Mouse (Mus musculus): Measurements from ENCODE around the gene Cfap52. TPM values are rescaled to one million over a fixed set of nuclear protein-coding genes. Genes with fewer than 3 reads are reported as not detected.
A peak's percentile ranks its signal among the peaks of the same experiment; 100 is the strongest.

Cfap52 gene
- 4.0 and 6.1 TPM in 2 replicates for polyA plus RNA-seq (2015; fragmentation: Nextera tagmentation; extraction: Ambion mirVana)

GRCm38 (mm10) chr11:67965242-67965883, at the start of gene Cfap52:
Gene Cfap52 (minus strand): TSS chr11:67965651.
- H3K9me3 ChIP-seq = no peaks in the 10 kb centered on the region
- peak; percentile 53; the same call in 1 of the 2 replicates for ATAC-seq (ENCODE audit: borderline replicate concordance, extremely low read depth, low FRiP score, low TSS enrichment)
- H3K9ac ChIP-seq = peak within 1 kb of the TSS; percentile 78
- peak within 1 kb of the TSS; percentile 64 for H3K4me3 ChIP-seq
- H3K36me3 ChIP-seq = 0 out of 2 replicates have a peak, but pooled peaks cover 4% of the 10 kb centered on the region
- H3K4me2 ChIP-seq = peak within 1 kb of the TSS; percentile 68
- peak within 1 kb of the TSS; percentile 21 for H3K27ac ChIP-seq
- 7% methylated on average over 15 of the region's 15 CpGs for WGBS
- no peaks in the 10 kb centered on the region for H3K27me3 ChIP-seq
- peaks cover 20% of the 10 kb centered on the region for H3K4me1 ChIP-seq

DNA sequence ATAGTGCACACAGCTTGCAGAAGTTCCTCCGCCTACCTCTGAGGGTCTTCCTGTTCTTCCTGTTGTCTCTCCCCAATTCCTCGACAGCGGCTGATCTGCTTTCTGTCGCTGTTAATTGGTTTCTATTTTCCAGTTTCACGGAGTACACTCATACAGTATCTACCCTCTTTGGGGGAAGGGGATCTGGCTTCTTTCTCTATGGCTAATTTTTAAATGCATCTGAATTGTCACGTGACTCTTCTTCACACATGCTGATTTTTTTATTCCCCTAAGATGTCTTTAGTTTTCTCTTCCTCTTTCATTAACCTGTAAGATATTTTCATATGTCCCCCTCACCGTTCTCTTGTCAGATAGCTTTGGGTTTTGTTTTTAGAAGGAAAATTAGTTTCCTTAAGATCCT, 46.8 kb upstream of the Cfap52 start:
- Histone ChIP-seq H3K4me2 (no peak overlapping the region), H3K4me1 (no peaks in the 10 kb centered on the region), H3K4me3 (no peak overlapping the region), H3K36me3 (no peaks in the 10 kb centered on the region), H3K27ac (no peak overlapping the region), H3K9me3 (no peaks in the 10 kb centered on the region), H3K9ac (no peak overlapping the region), H3K27me3 (no peaks in the 10 kb centered on the region)
- 80% methylated on average over 7 of the region's 7 CpGs for WGBS
- ATAC-seq (ENCODE audit: borderline replicate concordance, extremely low read depth, low FRiP score, low TSS enrichment) = no peak

- Histone ChIP-seq H3K9ac (no peak overlapping the region), H3K4me3 (no peak overlapping the region), H3K4me2 (no peak overlapping the region), H3K36me3 (no peaks in the 10 kb centered on the region), H3K4me1 (peaks cover 15% of the 10 kb centered on the region), H3K27ac (no peak overlapping the region), H3K27me3 (no peaks in the 10 kb centered on the region), H3K9me3 (no peaks in the 10 kb centered on the region)
- 56% methylated on average over 5 of the region's 5 CpGs for whole genome bisulfite sequencing
- ATAC-seq (ENCODE audit: borderline replicate concordance, extremely low read depth, low FRiP score, low TSS enrichment) = no peak
Observed at GRCm38 (mm10) chr11:68009377-68009776, 43.9 kb upstream of the Cfap52 start.

GRCm38 (mm10) chr11:68007645-68008044, 42.2 kb upstream of the Cfap52 start:
- WGBS = 40% methylated on average over 6 of the region's 6 CpGs
- H3K27ac ChIP-seq = no peak overlapping the region
- no peak overlapping the region for H3K4me3 ChIP-seq
- no peaks in the 10 kb centered on the region for H3K36me3 ChIP-seq
- H3K4me1 ChIP-seq = peaks cover 15% of the 10 kb centered on the region
- no peak overlapping the region for H3K9ac ChIP-seq
- no peaks in the 10 kb centered on the region for H3K27me3 ChIP-seq
- no peak overlapping the region for H3K4me2 ChIP-seq
- no peaks in the 10 kb centered on the region for H3K9me3 ChIP-seq
- ATAC-seq (ENCODE audit: borderline replicate concordance, extremely low read depth, low FRiP score, low TSS enrichment) = no peak

DNA sequence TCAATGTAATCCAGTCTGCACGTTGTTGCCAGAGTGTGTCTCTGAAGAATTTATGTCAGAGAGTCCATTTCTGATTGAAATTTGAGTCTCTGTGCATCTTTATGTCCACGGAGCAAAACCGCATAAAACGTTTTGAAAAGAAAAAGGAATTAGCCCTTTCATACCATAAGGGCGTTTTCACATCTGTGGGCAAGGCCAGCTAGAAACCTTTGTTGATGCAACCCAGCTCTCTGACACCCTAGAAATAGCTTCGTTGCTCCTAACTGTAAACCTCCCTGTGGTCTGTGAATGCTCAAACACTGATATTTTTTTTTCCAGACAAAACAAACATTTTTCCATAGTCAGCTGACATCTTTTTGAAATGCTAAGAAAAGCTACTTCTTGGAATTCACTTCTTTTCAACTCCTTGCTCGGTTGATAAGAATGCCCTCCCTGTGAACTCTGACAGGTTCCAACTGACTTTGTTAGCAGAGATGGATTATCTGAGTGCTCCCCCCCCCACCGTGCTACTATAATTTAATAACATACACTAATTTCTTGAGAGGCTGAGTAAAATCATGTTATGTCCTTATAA, 40.9 kb upstream of the Cfap52 start:
- H3K27ac ChIP-seq = peak overlapping the region; percentile 1; the same call in 1 of the 2 replicates
- WGBS = 10% methylated on average over 8 of the region's 8 CpGs
- peaks cover 15% of the 10 kb centered on the region for H3K4me1 ChIP-seq
- H3K9me3 ChIP-seq = no peaks in the 10 kb centered on the region
- H3K4me3 ChIP-seq = no peak overlapping the region
- H3K4me2 ChIP-seq = no peak overlapping the region
- no peaks in the 10 kb centered on the region for H3K27me3 ChIP-seq
- no peak for ATAC-seq (ENCODE audit: borderline replicate concordance, extremely low read depth, low FRiP score, low TSS enrichment)
- no peaks in the 10 kb centered on the region for H3K36me3 ChIP-seq
- no peak overlapping the region for H3K9ac ChIP-seq

- Histone ChIP-seq H3K27ac (no peak overlapping the region), H3K27me3 (no peaks in the 10 kb centered on the region), H3K9ac (no peak overlapping the region), H3K4me2 (no peak overlapping the region), H3K4me1 (peaks cover 15% of the 10 kb centered on the region), H3K4me3 (no peak overlapping the region), H3K36me3 (no peaks in the 10 kb centered on the region), H3K9me3 (no peaks in the 10 kb centered on the region)
- 19% methylated on average over 6 of the region's 6 CpGs for WGBS
- ATAC-seq (ENCODE audit: borderline replicate concordance, extremely low read depth, low FRiP score, low TSS enrichment) = no peak; the same call in 1 of the 2 replicates
Observed at GRCm38 (mm10) chr11:68004191-68004590, 38.7 kb upstream of the Cfap52 start.

DNA sequence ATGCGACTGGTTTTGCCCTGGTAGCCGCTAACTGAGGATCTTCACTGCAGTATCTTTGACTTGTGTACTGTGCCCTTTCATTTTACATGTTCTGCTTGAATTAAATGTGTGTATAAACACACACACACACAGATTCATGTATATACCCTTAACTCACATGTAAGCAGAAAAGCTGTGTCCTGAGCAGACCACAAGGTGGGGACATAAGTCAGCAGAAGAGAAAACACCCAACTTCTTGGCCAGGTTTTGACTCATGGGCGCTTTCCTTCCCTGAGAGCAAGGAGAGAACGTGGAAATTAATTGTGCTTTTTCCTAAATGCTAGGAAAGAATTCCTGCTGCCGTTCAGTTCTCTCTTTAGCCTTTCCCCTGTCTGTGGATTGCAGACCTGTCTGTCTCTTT, 34.2 kb upstream of the Cfap52 start:
- no peaks in the 10 kb centered on the region for H3K27me3 ChIP-seq
- H3K4me1 ChIP-seq = no peaks in the 10 kb centered on the region
- H3K4me3 ChIP-seq = no peak overlapping the region
- ATAC-seq (ENCODE audit: borderline replicate concordance, extremely low read depth, low FRiP score, low TSS enrichment) = no peak
- WGBS = 67% methylated on average over 5 of the region's 5 CpGs
- H3K9me3 ChIP-seq = no peaks in the 10 kb centered on the region
- H3K36me3 ChIP-seq = no peaks in the 10 kb centered on the region
- no peak overlapping the region for H3K27ac ChIP-seq
- no peak overlapping the region for H3K4me2 ChIP-seq
- no peak overlapping the region for H3K9ac ChIP-seq

DNA sequence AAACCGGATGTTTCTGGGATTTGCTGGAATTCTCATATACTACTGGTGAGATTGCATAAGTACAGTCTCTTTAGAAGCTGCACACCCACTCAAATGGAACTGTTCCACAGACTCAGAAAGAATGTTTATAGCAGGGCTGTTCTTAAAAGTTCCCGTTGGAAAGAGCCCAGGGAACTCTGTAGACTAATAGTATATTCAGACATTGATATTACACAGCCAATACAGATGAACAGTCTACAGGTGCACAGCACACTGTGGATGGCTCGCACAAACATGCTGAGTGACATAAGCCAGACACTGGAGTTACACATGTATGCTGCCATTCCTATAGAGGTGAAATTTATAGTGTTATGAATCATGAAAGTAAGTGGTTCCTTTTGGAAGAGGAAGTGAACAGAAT, 33.5 kb upstream of the Cfap52 start:
- ATAC-seq (ENCODE audit: borderline replicate concordance, extremely low read depth, low FRiP score, low TSS enrichment) = no peak
- no peaks in the 10 kb centered on the region for H3K27me3 ChIP-seq

DNA sequence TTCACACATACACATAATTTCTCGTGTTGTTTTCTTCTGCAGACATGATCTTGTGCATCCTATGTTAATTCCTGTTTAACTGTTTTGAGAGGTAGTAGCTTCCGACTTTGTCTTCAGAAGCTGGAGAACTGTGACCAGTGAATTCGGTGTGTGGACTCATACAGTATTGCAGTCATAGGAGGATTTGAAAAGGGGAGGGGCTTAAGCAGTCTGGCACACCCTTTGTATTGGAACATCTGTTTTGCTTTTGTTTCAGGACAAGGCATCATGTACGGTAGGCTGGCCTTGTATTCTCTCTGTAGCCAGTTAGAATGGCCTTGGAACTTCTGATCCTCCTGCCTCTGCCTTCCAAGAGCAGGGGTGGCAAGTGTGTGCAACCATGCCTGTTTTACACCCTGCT, 30.5 kb upstream of the Cfap52 start:
- Histone ChIP-seq H3K4me3 (no peak overlapping the region), H3K9me3 (no peaks in the 10 kb centered on the region), H3K4me2 (no peak overlapping the region), H3K4me1 (no peaks in the 10 kb centered on the region), H3K27ac (no peak overlapping the region), H3K36me3 (no peaks in the 10 kb centered on the region), H3K9ac (no peak overlapping the region), H3K27me3 (no peaks in the 10 kb centered on the region)
- ATAC-seq (ENCODE audit: borderline replicate concordance, extremely low read depth, low FRiP score, low TSS enrichment) = no peak
- WGBS = 77% methylated on average over 4 of the region's 4 CpGs

More for the DNA sequence above, 33.5 kb upstream of the Cfap52 start:
- no peaks in the 10 kb centered on the region for H3K36me3 ChIP-seq
- H3K9ac ChIP-seq = no peak overlapping the region
- no peaks in the 10 kb centered on the region for H3K9me3 ChIP-seq
- no peak overlapping the region for H3K4me2 ChIP-seq
- no peaks in the 10 kb centered on the region for H3K4me1 ChIP-seq
- H3K4me3 ChIP-seq = no peak overlapping the region
- no peak overlapping the region for H3K27ac ChIP-seq
- 79% methylated on average over 3 of the region's 3 CpGs for WGBS

GRCm38 (mm10) chr11:67991240-67991639, 25.8 kb upstream of the Cfap52 start:
- Histone ChIP-seq H3K27me3 (no peaks in the 10 kb centered on the region), H3K4me3 (no peak overlapping the region), H3K4me2 (no peak overlapping the region), H3K9me3 (no peaks in the 10 kb centered on the region), H3K36me3 (no peaks in the 10 kb centered on the region), H3K27ac (no peak overlapping the region), H3K4me1 (no peaks in the 10 kb centered on the region), H3K9ac (no peak overlapping the region)
- WGBS = 81% methylated on average over 4 of the region's 4 CpGs
- no peak for ATAC-seq (ENCODE audit: borderline replicate concordance, extremely low read depth, low FRiP score, low TSS enrichment)

- H3K36me3 ChIP-seq = no peaks in the 10 kb centered on the region
- no peak overlapping the region for H3K4me2 ChIP-seq
- H3K9me3 ChIP-seq = no peaks in the 10 kb centered on the region
- H3K4me1 ChIP-seq = no peaks in the 10 kb centered on the region
- no peak overlapping the region for H3K4me3 ChIP-seq
- H3K27ac ChIP-seq = no peak overlapping the region
- WGBS = 74% methylated on average over 6 of the region's 6 CpGs
- ATAC-seq (ENCODE audit: borderline replicate concordance, extremely low read depth, low FRiP score, low TSS enrichment) = no peak
- no peak overlapping the region for H3K9ac ChIP-seq
- no peaks in the 10 kb centered on the region for H3K27me3 ChIP-seq
Observed at GRCm38 (mm10) chr11:67983564-67983963, 18.1 kb upstream of the Cfap52 start.

DNA sequence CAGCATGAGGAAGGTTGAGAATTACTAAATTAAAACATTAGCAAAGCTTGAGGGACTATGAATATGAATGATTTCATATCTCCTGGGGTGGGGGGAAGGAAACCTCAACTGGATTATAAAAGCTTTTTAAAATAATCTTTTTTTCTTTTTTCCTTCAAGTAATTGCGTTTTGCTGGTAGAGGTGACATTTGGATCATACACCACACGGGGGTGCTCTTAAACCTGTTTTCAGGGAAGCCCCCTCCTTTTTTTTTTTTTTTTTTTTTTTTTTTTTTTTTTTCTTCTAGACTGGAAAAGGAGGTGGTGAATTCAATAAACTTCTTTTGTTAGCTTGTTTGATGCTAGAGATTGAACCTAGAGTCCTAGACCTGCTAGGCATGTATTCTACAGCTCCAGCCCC, 9.8 kb upstream of the Cfap52 start:
- Histone ChIP-seq H3K4me3 (no peak overlapping the region), H3K9me3 (no peaks in the 10 kb centered on the region), H3K4me1 (peaks cover 8% of the 10 kb centered on the region; the same call in 1 of the 2 replicates), H3K4me2 (no peak overlapping the region), H3K9ac (no peak overlapping the region), H3K36me3 (no peaks in the 10 kb centered on the region), H3K27ac (no peak overlapping the region), H3K27me3 (no peaks in the 10 kb centered on the region)
- no peak for ATAC-seq (ENCODE audit: borderline replicate concordance, extremely low read depth, low FRiP score, low TSS enrichment)
- WGBS = 5% methylated on average over 2 of the region's 2 CpGs
